Mouse (Mus musculus): ENCODE measurements around the gene Gm9999.
"Not testable (repeated sequence)": the region's sequence is repeated elsewhere in the genome, so short reads cannot be mapped to it uniquely, and the experiment has no call there.

Gene Gm9999

DNA sequence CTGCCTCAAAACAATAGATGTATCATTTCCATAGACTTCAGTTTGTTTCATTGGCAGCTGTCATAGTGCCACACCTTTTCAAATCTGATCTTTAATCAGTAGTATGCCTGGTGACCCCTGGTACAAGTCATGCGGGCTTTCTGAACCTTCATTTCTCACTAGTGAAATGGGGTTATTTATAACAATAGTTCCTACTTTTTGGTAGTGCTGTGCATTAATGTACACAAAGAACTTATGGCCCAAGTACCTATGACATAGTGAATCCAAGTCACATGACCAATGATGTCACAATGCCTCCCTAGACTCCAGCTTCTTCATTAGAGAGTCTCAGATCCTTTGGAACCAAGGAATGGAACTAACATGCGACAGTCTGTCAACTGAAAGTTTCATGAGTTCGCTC is at the start of gene Gm9999:
Gene Gm9999 (plus strand): TSS at position 301 of the 400 bp plus-strand sequence.
- no peak for DNase-seq

GRCm38 (mm10) chr7:46934788-46935187 is 48.6 kb upstream of the Gm9999 start:
- DNase-seq: no peak

DNA sequence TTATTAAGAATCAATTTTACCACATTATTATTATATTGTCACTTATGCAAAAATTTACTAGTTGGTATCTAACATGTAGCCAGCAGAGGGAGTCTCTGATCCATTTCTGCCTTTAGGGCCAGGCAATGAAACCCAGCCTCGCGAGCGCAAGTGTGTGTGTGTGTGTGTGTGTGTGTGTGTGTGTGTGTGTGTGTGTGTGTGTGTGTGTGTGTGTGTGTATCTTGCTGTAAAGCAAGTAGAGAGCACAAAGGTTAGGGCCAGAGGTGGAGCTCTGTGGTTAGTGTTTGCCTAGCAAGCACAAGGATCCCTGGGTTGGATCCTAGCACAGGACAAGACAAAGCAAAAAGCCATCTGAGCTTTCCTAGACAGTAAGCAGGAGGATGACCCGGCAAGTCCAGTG is 47.5 kb upstream of the Gm9999 start:
- DNase-seq: no peak

- peak; percentile 81 to 85 for DNase-seq
These were observed 25.3 kb upstream of the Gm9999 start, which contains the start of gene Uevld for GRCm38 (mm10) chr7:46957831-46958691. Gene Uevld, minus strand, starts transcription at chr7:46958527.

GRCm38 (mm10) chr7:46958853-46959252 is 24.5 kb upstream of the Gm9999 start:
- DNase-seq: no peak

GRCm38 (mm10) chr7:46960991-46961390 is 22.4 kb upstream of the Gm9999 start:
- no peak for DNase-seq

- DNase-seq: no peak
These were observed 21.2 kb upstream of the Gm9999 start for GRCm38 (mm10) chr7:46962132-46962531.

GRCm38 (mm10) chr7:46962806-46963618 is 20.4 kb upstream of the Gm9999 start:
- DNase-seq: peak; percentile 5 to 39

- DNase-seq: no peak
These were observed 19.3 kb upstream of the Gm9999 start for GRCm38 (mm10) chr7:46964070-46964469.

DNA sequence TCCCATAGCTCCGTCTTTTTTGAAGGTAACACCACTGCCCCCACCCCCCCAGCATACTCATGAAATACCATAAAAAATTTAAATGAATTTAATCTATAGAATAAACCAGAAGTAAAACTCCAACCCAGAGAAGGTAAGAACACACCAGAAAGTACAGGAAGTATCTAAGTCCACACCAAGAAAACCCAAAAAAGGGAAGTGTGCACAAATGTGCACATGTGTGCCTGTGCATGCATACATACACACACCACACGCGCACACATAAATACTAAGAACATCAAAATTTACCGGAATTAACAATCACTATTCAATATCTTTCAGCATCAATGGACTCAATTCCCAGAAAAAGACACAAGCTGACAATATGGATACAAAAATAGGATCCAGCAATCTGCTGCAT is 13.5 kb upstream of the Gm9999 start:
- no peak for DNase-seq

- no peak for DNase-seq
These were observed 8.7 kb upstream of the Gm9999 start for GRCm38 (mm10) chr7:46974648-46975047.

- no peak for DNase-seq
These were observed 7.9 kb upstream of the Gm9999 start for GRCm38 (mm10) chr7:46975456-46975855.

GRCm38 (mm10) chr7:46985718-46986505 is 2.5 kb downstream of the Gm9999 start:
- no peak for DNase-seq

- no peak for DNase-seq
These were observed 3.3 kb downstream of the Gm9999 start for GRCm38 (mm10) chr7:46986646-46987045.

DNA sequence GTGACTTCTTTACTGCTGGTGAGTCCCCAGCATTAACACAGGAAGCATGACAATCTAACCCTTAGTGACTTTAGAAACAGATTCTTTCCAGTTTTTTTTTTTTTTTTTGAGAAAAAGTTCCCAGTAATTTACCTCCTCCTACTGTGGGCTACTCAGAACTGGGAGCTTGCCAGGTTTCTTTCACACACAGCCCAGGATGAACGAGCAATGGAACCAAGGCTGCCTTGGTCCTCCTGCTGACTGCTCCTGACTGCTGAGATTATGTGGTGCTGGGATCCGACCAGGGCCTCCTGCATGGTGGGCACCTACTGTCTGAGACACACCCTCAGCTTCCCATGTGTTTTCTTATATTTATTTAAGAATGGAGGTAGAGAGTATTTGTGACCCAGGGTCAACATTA is 3.7 kb downstream of the Gm9999 start:
- no peak for DNase-seq

GRCm38 (mm10) chr7:46989387-46989786 is 6.0 kb downstream of the Gm9999 start:
- DNase-seq: not testable (repeated sequence)

DNA sequence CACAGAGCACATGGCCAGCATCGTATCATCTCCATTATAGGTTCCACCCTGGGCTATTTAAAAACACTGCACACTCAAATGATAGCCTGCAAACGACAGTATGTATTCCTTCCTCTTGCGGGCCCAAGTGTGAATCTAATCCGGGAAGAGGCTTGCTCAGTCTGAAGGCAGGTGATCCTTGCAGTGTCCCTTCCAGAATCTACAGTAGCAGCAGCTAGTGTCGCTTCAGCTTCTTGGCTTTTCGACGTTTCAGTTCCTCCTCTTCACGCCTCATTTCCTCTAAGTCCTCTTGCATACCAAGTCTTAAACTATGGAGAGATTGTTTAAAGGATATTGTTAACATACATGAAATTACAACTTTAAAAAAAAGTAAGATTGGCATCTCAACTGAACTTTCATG is 9.7 kb downstream of the Gm9999 start:
- DNase-seq: no peak

- no peak for DNase-seq
These were observed 12.2 kb downstream of the Gm9999 start for GRCm38 (mm10) chr7:46995558-46995957.

- DNase-seq: no peak
These were observed 13.6 kb downstream of the Gm9999 start for GRCm38 (mm10) chr7:46997008-46997407.

DNA sequence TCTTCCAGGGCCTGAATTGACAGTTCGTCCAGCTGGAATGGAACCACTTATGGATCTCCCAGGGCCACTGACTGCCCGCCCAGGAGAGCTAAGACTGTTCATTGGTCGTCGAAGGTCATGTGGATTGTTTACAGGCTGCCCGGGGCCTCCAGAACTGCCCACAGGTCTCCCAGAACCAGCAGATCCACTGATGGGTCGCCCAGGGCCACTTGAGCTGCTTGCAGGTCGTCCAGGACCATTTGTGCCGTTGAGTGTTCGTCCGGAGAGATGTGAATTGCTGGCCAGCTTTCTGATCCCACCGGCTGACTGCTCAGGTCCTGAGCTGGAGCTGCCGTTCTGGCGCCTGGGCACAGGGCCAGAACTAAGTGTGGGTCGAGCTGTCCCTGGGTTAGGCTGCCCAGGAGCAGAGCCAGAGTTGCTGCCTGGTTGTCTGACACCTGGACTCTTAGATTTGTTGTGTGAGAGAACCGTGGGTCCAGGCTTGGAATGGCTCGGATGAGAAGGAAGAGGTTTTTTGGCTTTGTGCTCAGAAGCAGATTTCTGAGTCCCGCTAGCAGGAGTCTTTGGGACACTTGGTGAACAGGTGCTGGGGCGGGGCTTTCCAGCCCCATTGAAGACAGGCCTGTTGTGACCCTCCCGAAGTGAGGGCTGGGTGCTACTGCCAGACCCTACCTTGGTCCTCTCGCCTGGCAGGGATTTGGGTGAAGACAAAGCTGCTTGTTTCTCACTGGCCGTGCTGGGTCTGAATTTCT is 14.4 kb downstream of the Gm9999 start:
- no peak for DNase-seq

GRCm38 (mm10) chr7:46998942-46999341 is 15.6 kb downstream of the Gm9999 start:
- DNase-seq: no peak

DNA sequence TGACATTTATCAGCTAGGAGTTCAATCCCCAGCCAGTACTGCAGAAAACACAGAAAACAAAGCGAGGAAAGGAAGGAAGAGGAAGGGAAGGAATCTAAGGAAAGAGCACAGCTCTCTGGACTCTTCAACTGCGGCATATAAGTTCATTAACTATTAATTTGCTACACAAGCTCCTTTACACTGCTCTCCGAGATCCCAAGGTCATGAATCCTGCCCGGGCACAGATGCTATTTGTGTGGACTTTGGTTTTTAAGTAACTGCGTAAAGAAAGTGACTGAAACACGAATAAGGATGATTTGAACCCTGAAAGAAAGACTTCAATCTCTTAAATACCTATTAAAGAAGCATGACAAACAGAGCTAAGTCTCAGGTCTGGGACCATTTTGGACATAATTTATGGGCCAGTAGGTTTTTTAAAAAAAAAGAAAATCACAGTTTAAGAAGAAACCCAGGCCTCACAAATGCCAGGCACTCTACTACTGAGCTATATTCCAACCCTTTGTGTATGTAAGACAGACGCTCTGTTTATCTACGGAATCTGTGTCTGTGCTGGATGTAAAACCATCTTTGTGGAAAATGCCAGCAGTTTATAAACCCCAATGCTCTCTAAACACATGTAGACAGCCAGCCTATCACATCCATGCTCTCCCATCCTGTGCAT is 16.7 kb downstream of the Gm9999 start:
- no peak for DNase-seq
